Mouse (Mus musculus): ENCODE measurements at regions not wholly inside any gene's neighbourhood (a gene's known extent, or its start where the extent isn't known, plus 50 kb on each side); places are given as distances from the start of the nearest gene placed in this dataset.
A peak's percentile ranks its signal among the peaks of the same experiment; 100 is the strongest.

DNA sequence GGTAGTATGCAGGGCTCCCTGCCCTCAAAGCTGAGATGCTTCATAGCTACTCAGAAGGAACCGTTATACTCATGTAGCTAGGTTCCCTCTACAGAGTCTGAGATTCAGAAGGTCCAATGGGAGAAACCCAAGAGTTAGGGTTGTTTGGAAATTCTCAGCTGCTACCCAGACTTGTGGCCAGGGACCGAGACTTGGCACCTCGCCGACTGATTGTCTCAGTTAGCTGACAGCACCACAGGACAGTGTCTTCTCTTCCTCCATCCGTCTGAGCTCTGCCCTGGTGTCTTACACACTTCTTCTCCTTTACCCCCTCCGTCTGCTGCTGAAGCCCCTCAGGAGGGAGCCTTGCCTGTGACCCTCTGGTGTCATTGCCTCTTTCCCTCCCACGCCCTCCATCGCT lies 329.6 kb upstream of the Prox1 start:
- peak; percentile 47 to 57 for DNase-seq

GRCm38 (mm10) chr1:190497474-190497873 lies 327.0 kb upstream of the Prox1 start:
- no peak for DNase-seq

GRCm38 (mm10) chr1:190495741-190496520 lies 325.4 kb upstream of the Prox1 start:
- peak; percentile 50 for DNase-seq

DNA sequence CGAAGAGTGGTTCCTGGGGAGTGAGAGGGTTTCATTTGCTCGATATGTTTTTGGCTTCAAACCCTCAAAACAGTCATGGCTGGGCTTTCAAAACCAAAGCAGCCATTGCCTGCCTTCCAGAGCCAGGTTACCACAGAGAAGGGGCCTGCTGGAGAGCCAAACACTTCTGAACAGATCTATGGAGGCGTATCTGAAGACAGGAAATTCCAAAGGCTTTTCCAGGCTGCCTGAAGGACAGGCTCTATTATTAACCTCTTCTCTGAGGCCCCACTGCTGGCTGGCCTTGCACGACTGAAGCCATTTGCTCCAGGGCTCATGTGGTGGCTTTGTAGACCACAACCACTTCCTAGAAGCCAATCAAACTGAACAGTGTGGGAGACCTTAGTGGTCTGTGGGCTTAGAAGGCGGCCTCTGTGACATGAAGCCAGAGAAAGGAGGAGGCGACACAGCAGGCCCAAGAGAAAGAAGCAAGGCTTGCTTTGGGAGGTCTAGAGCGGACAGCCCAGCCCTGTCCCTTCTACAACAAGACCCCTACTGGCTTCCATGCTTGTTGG lies 316.1 kb upstream of the Prox1 start:
- DNase-seq: no peak

DNA sequence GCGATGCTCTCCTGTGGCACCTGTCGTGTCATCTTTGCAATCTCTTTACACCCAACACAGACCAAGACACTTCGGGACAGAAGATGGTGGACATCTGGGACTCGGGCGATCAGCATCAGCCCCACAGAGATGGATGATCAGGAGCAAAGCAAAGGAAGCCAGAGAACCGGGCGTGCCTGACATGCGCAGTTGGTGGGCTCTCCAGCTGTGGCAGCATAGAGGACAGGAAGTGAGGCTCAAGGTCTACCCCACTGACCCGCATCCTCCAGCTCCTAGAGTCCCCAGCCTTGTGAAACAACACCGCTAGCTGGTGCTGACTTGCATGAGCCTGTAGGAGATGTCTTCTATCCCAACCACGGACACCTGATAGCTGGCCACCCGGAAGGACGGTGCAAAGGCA lies 312.9 kb upstream of the Prox1 start:
- DNase-seq: no peak

DNA sequence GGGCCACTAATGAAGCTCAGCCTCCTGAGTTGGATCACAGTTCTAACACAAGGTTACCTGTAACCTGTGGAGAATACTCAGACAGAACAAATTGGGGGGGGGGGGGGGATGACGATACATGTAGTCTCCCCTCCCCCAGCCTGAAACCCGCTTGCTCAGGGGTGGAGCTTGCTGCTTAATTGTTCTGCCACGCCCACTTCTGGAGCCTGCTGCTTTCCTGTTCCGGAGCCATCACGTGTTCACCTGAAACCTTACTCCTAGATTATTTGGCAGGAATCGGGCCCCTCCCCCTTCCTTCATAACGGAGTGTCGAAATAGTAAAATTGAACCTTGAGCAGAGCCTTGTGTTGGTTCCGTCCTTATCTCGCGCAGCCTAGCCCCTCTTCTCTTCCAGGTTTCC lies 310.6 kb upstream of the Prox1 start:
- no peak for DNase-seq

GRCm38 (mm10) chr1:190480601-190481000 lies 310.1 kb upstream of the Prox1 start:
- DNase-seq: no peak

DNA sequence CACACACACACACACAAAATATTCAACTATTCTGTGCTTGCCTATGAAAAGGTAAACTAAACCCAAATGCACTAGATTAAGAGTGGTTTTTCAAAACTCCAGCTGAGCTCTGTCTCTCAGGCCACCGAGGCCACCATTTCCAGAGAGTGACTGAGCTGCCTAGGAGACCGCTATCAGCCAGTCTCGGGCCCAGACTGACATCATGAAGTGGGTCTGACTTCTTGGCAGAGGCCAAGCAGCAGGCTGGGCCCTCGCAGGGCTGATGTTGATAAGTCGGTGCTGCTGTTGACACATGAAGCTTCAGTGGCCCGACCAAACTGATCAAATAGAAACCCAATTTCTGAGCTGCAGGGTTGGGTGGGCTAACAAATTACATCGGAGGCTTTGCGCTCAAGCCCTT lies 302.2 kb upstream of the Prox1 start:
- DNase-seq: no peak

DNA sequence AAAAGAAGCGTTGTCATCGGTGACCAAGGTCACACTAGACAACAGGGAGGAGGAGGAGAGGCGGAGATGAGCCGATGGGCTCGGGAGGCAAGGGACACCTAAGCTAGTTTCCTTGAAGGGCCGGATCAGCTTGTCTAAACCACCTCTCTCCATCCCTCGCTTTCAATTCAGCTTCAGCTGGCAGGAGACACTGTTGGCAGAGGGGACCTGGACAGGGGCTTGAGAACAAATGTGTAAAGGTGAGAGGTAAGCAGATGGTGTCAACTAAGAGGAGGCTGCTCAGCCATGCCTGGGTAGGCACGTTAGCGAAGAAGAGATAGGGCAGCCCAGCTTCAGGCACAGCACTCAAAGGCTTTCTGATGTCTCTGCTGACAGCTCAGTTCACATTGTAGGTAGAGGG lies 299.8 kb upstream of the Prox1 start:
- DNase-seq: peak; percentile 72 to 78

DNA sequence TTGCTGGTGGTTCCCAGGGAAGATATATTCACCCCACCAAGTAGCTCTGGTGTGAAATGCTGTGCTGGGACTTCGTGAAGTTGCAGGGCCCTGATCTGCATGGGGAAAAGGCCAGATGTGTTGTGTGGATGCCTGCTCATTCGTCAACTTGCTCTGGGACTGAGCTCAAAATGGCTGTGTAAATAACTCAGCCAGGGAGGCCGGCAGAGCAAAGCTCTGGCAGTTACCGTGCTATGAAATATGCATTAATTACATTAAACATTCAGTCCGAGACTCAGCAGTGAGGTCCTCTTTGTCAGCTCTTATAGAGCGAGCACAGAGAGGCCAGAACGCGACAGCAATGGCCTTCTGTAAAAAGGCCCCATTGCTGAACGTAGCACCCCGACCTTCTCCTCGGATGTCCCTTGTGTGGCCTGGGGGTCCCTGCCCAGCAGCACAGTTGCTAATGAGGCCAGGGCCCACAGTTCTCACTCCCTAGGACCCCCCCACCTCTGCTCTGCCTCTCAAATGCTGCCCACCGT lies 287.1 kb upstream of the Prox1 start:
- DNase-seq: no peak

- no peak for DNase-seq
These were observed 283.0 kb upstream of the Prox1 start for GRCm38 (mm10) chr1:190453549-190453948.

- DNase-seq: no peak
These were observed 281.8 kb upstream of the Prox1 start for GRCm38 (mm10) chr1:190452115-190452842.

GRCm38 (mm10) chr1:190448263-190448662 lies 277.7 kb upstream of the Prox1 start:
- DNase-seq: no peak

- DNase-seq: no peak
These were observed 276.7 kb upstream of the Prox1 start for GRCm38 (mm10) chr1:190447253-190447652.

- no peak for DNase-seq
These were observed 276.2 kb upstream of the Prox1 start for GRCm38 (mm10) chr1:190446676-190447075.

GRCm38 (mm10) chr1:190444366-190444765 lies 273.9 kb upstream of the Prox1 start:
- no peak for DNase-seq

DNA sequence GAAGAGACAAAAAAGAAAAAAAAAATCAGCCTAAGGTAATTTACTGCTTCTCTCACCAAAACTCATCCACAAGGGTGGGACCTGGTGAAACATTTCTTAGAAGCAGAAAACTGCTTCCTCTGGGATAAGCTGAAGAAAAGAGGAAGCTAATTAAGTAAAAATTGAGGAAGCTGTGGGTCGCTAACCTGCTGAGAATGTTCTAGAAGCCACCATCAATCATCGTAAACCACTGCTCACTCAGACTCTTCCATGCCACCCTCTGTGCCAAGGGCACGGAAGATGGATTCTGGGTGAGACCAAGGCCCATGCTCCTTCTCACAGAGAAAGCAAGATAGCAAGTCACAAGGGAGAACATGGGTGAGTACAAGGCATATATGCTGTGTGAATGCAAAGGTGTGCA lies 272.7 kb upstream of the Prox1 start:
- no peak for DNase-seq

GRCm38 (mm10) chr1:190442166-190442565 lies 271.7 kb upstream of the Prox1 start:
- DNase-seq: no peak

GRCm38 (mm10) chr1:190438789-190439188 lies 268.3 kb upstream of the Prox1 start:
- no peak for DNase-seq

- peak; percentile 57 to 59 for DNase-seq
These were observed 252.4 kb upstream of the Prox1 start for GRCm38 (mm10) chr1:190422874-190423273.

- peak in 1 of 2 experiments; percentile 26 for DNase-seq
These were observed 249.2 kb upstream of the Prox1 start for GRCm38 (mm10) chr1:190419709-190420108.

GRCm38 (mm10) chr1:190417326-190417725 lies 246.8 kb upstream of the Prox1 start:
- DNase-seq: peak in 1 of 2 experiments; percentile 33

GRCm38 (mm10) chr1:190411756-190412155 lies 241.2 kb upstream of the Prox1 start:
- no peak for DNase-seq

GRCm38 (mm10) chr1:190403335-190403734 lies 232.8 kb upstream of the Prox1 start:
- no peak for DNase-seq

Data from cerebellum, postnatal 10 days (tissue).